Mouse (Mus musculus): Measurements from ENCODE around the gene Tank. TPM values are rescaled to one million over a fixed set of nuclear protein-coding genes. Genes with fewer than 3 reads are reported as not detected.

The Tank gene
- total RNA-seq (2021): 10 to 100 TPM; 30.0 to 35.4 TPM
- long read RNA-seq, transcript Tank-203 (8 exons, 2,039 nt): major isoform, 12 of 22 reads
- long read RNA-seq, partial matches to known transcripts: 1 of 22 reads
- long read RNA-seq, other reads (novel, unspliced or antisense): 9 of 22 reads

- no peak for DNase-seq (ENCODE audit: low spot score in 2 of 2)
Observed at GRCm38 (mm10) chr2:61578433-61578832, at the start of gene Tank. TSS of gene Tank (plus strand) at chr2:61578585.

GRCm38 (mm10) chr2:61532326-61532725 lies 46.1 kb upstream of the Tank start:
- DNase-seq (ENCODE audit: low spot score in 2 of 2): no peak

GRCm38 (mm10) chr2:61533131-61533530 lies 45.3 kb upstream of the Tank start:
- peak; percentile 56 to 68 for DNase-seq (ENCODE audit: low spot score in 2 of 2)

- no peak for DNase-seq (ENCODE audit: low spot score in 2 of 2)
Observed at GRCm38 (mm10) chr2:61536901-61537300, 41.5 kb upstream of the Tank start.

DNA sequence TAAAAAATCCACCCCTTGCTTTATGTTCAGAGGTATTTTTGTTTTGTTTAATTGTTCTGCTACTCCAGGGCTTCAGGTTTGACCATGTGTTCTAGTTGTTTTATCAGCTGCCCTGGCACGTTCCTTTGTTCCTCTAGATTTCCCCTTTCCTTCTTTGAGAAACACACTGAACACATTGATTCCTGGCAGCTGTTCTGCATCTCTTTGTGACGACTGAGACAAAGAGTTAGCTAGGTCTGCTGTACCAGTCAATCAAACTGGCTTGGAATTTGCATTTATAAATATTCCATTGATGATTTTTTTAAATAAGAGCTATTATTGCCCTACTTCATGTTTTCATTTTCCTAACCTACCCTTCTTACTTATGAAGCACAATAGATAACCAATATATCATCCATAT lies 39.0 kb upstream of the Tank start:
- no peak for DNase-seq (ENCODE audit: low spot score in 2 of 2)

DNA sequence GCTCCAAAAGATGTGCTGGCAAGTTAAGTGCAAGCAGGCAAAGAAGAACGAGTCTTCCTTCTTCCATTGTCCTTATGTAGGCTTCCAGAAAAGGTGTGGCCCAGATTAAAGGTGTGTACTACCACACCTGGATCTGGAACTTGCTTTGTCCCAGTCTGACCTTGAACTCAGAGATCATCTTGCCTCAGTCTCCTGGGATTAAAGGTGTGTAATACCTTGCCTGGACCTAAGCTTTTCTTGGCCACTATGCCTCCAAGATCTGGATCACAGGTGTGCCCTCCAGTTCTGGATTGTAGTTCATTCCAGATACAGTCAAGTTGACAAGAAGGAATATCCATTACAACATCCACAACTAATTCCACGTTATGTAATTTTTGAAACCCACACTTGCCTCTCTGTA lies 36.0 kb upstream of the Tank start:
- DNase-seq (ENCODE audit: low spot score in 2 of 2): no peak

DNA sequence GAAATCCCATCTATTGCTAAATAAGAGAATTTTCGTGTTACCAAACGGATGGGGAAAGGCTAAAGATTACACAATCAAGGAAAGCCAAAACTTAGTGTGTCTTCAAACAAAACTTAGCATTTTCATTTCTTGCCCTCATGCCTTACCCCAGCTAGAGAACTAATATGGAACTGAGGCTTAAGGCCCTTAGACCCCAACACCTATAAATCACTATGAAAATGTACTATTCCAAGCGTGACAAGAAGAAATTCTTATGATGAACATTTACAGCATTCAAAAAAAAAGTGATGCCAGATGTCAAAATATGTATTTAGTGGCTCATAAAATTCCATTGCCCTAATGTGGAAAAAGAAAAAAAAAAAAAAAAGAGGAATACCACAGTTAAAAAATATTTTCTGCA lies 32.7 kb upstream of the Tank start:
- DNase-seq (ENCODE audit: low spot score in 2 of 2): no peak

GRCm38 (mm10) chr2:61548021-61548420 lies 30.4 kb upstream of the Tank start:
- no peak for DNase-seq (ENCODE audit: low spot score in 2 of 2)

DNA sequence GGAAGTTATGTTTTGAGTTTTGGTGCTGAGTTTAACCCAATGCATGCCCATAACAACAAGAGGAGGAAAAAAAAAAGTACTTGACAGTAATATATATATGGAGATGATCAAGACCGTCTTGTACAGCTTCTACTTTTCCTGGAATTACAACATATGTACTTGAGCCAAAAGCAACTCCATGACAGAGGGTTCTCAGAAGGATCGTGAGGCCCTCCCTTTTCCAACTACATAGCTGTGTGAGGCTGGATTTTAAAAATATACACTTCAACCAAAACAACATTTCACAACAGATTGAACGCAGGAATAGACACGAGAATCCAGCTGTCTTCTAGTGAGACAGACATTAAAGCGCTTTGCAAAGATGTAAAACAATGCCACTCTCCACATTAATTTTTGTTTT lies 26.7 kb upstream of the Tank start:
- DNase-seq (ENCODE audit: low spot score in 2 of 2): no peak

GRCm38 (mm10) chr2:61555367-61555766 lies 23.0 kb upstream of the Tank start:
- peak in 1 of 2 experiments; percentile 12 for DNase-seq (ENCODE audit: low spot score in 2 of 2)

DNA sequence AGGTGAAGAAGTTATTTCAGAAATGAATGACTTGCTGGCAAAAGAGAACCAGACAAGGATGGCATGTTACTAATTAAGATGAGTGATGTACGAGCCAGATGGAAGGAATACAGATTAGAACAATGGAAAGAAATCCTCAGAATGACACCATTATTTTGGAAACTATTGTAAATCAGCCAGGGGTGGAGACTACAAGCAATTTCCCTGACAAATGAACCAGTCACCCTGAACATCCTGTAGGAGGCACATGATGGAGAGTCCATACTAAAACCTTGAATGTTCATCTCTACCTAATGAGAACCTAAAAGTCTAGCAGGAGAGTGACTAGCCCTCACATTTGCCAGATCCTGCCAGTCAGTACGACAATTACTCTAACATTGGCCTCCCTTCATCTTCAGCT lies 22.6 kb upstream of the Tank start:
- DNase-seq (ENCODE audit: low spot score in 2 of 2): no peak

GRCm38 (mm10) chr2:61556639-61557038 lies 21.7 kb upstream of the Tank start:
- no peak for DNase-seq (ENCODE audit: low spot score in 2 of 2)

DNA sequence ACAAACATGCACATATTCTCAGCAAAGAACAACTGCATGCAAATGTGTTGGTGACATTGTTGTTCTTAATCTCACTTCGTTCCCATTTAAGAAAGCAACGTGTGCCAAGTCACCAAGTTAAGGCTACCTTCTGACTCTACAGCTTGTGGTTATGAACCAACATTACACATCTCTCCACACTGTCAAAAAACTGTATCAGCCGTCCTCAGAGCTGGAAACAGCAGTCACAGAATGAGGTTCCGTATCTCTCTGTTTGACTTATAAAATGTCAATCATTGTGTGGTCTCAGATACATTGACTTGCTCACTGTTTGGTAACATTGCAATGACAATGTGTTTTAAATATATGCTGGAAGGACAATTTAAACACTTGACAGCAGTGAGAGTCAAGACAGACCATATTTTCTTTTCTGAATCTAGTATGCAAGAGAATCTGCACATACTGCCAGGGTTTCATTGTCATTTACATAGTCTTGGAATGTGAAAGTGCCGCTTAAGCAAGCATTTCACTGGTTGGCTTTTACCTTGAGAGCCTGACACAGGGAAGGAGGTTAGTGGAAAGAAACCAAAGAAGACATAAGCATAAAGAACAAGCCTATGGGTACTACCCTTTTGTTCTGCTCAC lies 20.4 kb upstream of the Tank start:
- DNase-seq (ENCODE audit: low spot score in 2 of 2): no peak

DNA sequence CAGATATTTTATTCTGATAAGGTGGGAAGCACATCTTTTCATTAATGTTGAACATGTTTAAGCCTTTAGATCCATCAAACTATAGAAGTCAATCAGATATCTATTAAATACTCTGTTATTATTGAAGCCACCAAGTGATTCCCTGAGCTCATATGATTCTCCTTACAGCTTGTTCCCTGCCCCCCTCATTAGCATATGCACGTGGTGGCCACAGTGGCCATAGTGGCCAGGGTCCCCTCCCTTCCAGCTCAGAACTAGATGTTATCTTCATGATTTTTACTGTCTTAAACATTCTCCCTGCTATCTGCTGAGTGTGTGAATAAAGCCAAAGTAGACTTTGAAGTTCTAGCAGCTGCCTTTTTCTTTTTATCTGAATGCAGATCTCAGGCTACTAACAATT lies 17.3 kb upstream of the Tank start:
- DNase-seq (ENCODE audit: low spot score in 2 of 2): no peak

DNA sequence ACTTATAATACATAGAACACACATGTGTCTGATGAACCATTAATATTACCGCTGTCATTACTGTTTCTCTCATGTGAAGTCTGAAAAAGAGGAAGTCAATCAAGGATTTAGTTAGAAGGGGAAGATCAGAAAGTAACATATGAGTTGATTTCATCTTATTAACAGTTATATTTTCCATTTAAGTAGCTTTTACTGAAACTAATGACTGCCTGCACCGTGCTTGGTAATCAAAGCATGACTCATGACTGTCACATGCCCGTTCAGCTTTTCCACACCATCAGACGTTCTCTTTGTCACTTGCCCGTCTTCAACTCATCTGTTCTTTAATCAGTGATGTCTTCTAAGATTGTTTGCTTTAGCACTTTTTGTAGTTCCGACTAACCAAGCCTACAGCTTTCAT lies 15.2 kb upstream of the Tank start:
- DNase-seq (ENCODE audit: low spot score in 2 of 2): no peak

- DNase-seq (ENCODE audit: low spot score in 2 of 2): peak; percentile 41 to 50
Observed at GRCm38 (mm10) chr2:61567045-61567783, 11.2 kb upstream of the Tank start.

GRCm38 (mm10) chr2:61569181-61569580 lies 9.2 kb upstream of the Tank start:
- DNase-seq (ENCODE audit: low spot score in 2 of 2): no peak

- no peak for DNase-seq (ENCODE audit: low spot score in 2 of 2)
Observed at GRCm38 (mm10) chr2:61571343-61571955, 6.9 kb upstream of the Tank start.

DNA sequence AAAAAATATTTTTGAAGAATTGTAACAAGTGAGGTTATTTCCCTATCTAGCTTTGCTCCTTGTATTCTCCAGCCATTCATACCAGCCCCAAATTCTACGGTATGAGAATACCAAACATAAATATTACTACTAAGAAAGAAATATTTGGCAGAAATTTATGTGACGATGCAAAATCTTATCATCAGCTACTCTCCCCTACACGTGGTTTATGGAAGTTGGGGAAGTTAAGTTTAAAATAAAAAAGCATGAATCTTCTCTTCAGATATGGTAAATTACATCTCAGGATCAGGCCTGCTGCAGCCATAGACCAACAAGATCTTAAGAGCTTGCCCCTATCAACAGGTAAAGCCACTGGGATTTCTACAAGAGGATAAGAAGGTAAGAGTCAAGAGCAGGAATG lies 1.9 kb upstream of the Tank start:
- no peak for DNase-seq (ENCODE audit: low spot score in 2 of 2)

DNA sequence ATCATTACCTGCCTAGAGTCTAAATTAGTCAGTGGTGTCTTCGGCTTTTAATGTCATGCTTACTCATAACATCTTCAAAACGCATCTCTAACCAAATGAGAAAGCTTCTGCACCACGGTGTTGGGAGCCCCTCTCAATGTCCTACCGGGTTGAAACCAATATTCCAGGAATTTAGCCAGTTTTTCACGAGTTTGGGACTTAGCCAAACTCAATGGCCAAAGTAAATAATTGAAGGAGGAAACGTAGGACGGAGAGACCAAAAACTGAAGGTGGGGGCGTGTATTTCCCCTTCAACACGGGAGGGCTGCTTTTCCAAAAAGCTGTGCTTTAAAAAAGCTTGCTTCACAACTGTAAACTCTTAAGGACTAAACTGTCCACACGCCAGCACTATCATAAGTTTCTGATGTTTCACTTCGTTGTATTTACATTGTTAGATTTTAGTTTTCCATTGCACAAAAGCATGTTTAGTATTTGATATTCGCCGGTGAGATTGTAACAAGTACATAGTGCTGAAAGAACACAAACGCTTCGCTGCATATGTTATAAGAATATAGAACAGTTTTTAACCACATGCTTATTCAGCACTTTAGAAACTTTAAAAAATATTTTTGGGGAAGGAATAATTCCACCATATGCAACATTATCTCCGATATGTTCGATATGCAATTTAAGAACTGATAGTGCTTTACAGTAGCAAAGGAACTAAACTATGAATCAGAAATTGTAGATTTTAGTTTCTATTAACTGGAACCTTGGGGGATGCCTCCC lies 1.3 kb upstream of the Tank start:
- DNase-seq (ENCODE audit: low spot score in 2 of 2): no peak

DNA sequence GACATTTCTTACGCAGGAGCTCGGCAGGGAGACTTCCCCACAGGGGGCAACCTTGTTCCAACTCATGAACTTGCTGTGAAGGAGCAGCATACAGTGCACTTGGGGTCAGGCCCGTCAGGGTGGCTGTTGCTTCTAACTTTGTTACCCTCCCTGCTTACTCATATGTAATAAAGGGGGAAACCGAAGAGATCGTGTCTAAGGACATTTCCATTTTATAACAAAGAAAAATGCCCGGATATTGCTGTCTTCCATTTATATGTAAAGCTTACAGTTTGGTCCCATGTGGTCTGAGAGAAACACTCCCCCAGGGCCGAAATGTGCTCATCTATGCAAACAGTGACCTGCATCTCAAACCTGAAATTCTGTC lies 706 bp upstream of the Tank start:
- no peak for DNase-seq (ENCODE audit: low spot score in 2 of 2)

GRCm38 (mm10) chr2:61579501-61579990 lies 1.2 kb downstream of the Tank start:
- DNase-seq (ENCODE audit: low spot score in 2 of 2): no peak
